Comparison of ENCODE assay signal across 8 mouse cellular contexts in the genomic region with DNA sequence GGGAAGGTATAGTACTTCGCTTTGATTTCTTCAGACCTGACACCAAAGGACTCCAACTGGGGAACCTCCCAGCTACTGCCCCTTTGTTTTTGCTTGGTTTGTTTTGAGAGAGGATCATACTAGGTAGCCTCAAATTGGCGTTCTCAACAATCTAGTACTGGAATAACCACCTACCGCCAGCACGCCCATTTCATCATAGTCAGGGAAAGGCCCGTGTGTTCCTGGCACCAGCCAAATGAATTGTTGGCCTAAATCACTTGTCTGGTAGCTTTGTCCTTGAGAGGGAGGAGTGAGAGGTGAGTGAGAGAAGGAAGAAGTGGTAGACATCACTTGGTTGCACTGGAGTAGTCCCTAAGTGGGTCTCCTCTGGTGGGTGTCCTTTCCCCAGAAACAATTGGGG. TPM values are rescaled to one million over a fixed set of nuclear protein-coding genes. Genes with fewer than 3 reads are reported as not detected.
DNase-seq lines count a peak whose midpoint lies in the region; ATAC-seq lines count a peak whose summit lies in the region.

No protein-coding gene starts in this region.

- no peak for DNase-seq in kidney, postnatal 25 days
- DNase-seq in cerebellum, postnatal 25 days = peak; percentile 3 to 8
- peak; percentile 1 for DNase-seq in midbrain, embryonic 14.5 days
- no peak for DNase-seq in urinary bladder, postnatal 25 days (ENCODE audit: low spot score)
- no peak for DNase-seq in urinary bladder, adult 18-20 months (ENCODE audit: low spot score in 2 of 2)
- DNase-seq in gastrocnemius, postnatal 25 days = no peak

- H3K27ac ChIP-seq in kidney, embryonic 14.5 days (ENCODE audit: low read depth, low read length) = no peak overlapping the region
- H3K27ac ChIP-seq in hindbrain, embryonic 15.5 days (replicated peaks) = no peak overlapping the region
- H3K27ac ChIP-seq in midbrain, embryonic 14.5 days (replicated peaks; ENCODE audit: low read depth, low read length) = no peak overlapping the region

- no peaks in the 10 kb centered on the region for H3K36me3 ChIP-seq in kidney, embryonic 14.5 days (ENCODE audit: control insufficient read depth, insufficient read depth, low read length)
- no peaks in the 10 kb centered on the region for H3K36me3 ChIP-seq in hindbrain, embryonic 15.5 days
- no peaks in the 10 kb centered on the region for H3K36me3 ChIP-seq in midbrain, embryonic 14.5 days (ENCODE audit: control insufficient read depth, insufficient read depth, low read length)

- peak overlapping the region; percentile 46 for H3K4me2 ChIP-seq in kidney, embryonic 14.5 days (replicated peaks; ENCODE audit: low read depth, low read length)
- H3K4me2 ChIP-seq in hindbrain, embryonic 15.5 days = peak overlapping the region; percentile 65
- H3K4me2 ChIP-seq in midbrain, embryonic 14.5 days (ENCODE audit: low read length) = peak overlapping the region; percentile 63

- ATAC-seq in kidney, embryonic 14.5 days (ENCODE audit: low FRiP score, low TSS enrichment) = no peak
- ATAC-seq in hindbrain, embryonic 15.5 days (ENCODE audit: low FRiP score, low read depth) = no peak
- no peak for ATAC-seq in midbrain, embryonic 14.5 days (ENCODE audit: low FRiP score, low TSS enrichment)

- no peaks in the 10 kb centered on the region for H3K9me3 ChIP-seq in kidney, embryonic 14.5 days (ENCODE audit: control insufficient read depth, low read length)
- no peaks in the 10 kb centered on the region for H3K9me3 ChIP-seq in hindbrain, embryonic 15.5 days
- no peaks in the 10 kb centered on the region for H3K9me3 ChIP-seq in midbrain, embryonic 14.5 days (ENCODE audit: control insufficient read depth, low read length)

- peak overlapping the region; percentile 49 for H3K4me3 ChIP-seq in kidney, embryonic 14.5 days (ENCODE audit: low read length)
- peak overlapping the region; percentile 54 for H3K4me3 ChIP-seq in hindbrain, embryonic 15.5 days
- peak overlapping the region; percentile 46; the same call in 1 of the 2 replicates for H3K4me3 ChIP-seq in midbrain, embryonic 14.5 days (replicated peaks; ENCODE audit: low read depth, low read length)

- H3K27me3 ChIP-seq in kidney, embryonic 14.5 days (ENCODE audit: control insufficient read depth, insufficient read depth, low read length) = no peaks in the 10 kb centered on the region
- no peaks in the 10 kb centered on the region for H3K27me3 ChIP-seq in hindbrain, embryonic 15.5 days
- no peaks in the 10 kb centered on the region for H3K27me3 ChIP-seq in midbrain, embryonic 14.5 days (ENCODE audit: control insufficient read depth, insufficient read depth, low read length)

- H3K9ac ChIP-seq in kidney, embryonic 14.5 days (ENCODE audit: low read depth, low read length) = no peak overlapping the region
- no peak overlapping the region for H3K9ac ChIP-seq in hindbrain, embryonic 15.5 days
- H3K9ac ChIP-seq in midbrain, embryonic 14.5 days (replicated peaks; ENCODE audit: low read length) = no peak overlapping the region

- WGBS in kidney, embryonic 14.5 days = 37% methylated on average over 5 of the region's 5 CpGs
- WGBS in hindbrain, embryonic 15.5 days = 34% methylated on average over 5 of the region's 5 CpGs
- WGBS in midbrain, embryonic 14.5 days = 29% methylated on average over 5 of the region's 5 CpGs

- H3K4me1 ChIP-seq in kidney, embryonic 14.5 days (ENCODE audit: control insufficient read depth, insufficient read depth, low read length) = no peaks in the 10 kb centered on the region
- H3K4me1 ChIP-seq in hindbrain, embryonic 15.5 days (replicated peaks) = no peaks in the 10 kb centered on the region
- H3K4me1 ChIP-seq in midbrain, embryonic 14.5 days (ENCODE audit: control insufficient read depth, insufficient read depth, low read length) = no peaks in the 10 kb centered on the region

RNA-seq across cellular contexts. Expression of gene Pls3, which starts 0.6 kb away (rescaled TPM):
- 83.6 and 109 TPM in 2 replicates for polyA plus RNA-seq in kidney, embryonic 14.5 days (2014; fragmentation: Nextera tagmentation; extraction: Ambion mirVana)
- polyA plus RNA-seq in hindbrain, embryonic 15.5 days (2015; fragmentation: Nextera tagmentation; extraction: Ambion mirVana) = 32.9 and 35.6 TPM in 2 replicates
- polyA plus RNA-seq in midbrain, embryonic 14.5 days (2014; fragmentation: Nextera tagmentation; extraction: Ambion mirVana) = 21.2 and 35.7 TPM in 2 replicates
- total RNA-seq in gastrocnemius, postnatal 25 days (2021) = 10 to 100 TPM; 17.8 to 20.7 TPM

Comparison
In these comparisons a context has a peak if more than half of its experiments do, and no peak if none do; other contexts are left out.
1. DNase-seq: peak in cerebellum, postnatal 25 days (2 of 2) and midbrain, embryonic 14.5 days (single experiment); none in kidney, postnatal 25 days (0 of 2), urinary bladder, postnatal 25 days (single experiment), urinary bladder, adult 18-20 months (0 of 2) and gastrocnemius, postnatal 25 days (single experiment).
2. Peak in every context shown above with its lines, with median percentiles within 50 percentile points of each other: H3K4me2 ChIP-seq and H3K4me3 ChIP-seq.